Mouse (Mus musculus): ENCODE data around the gene Il9. TPM values are rescaled to one million over a fixed set of nuclear protein-coding genes. Genes with fewer than 3 reads are reported as not detected.

Il9 gene
- polyA plus RNA-seq, 1 experiment: not detected

- Histone ChIP-seq H3K27me3 (ENCODE audit: control insufficient read depth, insufficient read depth, insufficient read length) (no peaks in the 10 kb centered on the region), H3K4me2 (ENCODE audit: low read depth) (no peak overlapping the region), H3K4me3 (no peak overlapping the region), H3K79me2 (ENCODE audit: control insufficient read depth, insufficient read depth) (no peaks in the 10 kb centered on the region), H3ac (ENCODE audit: control insufficient read depth, insufficient read length) (no peak overlapping the region), H3K36me3 (ENCODE audit: control insufficient read depth, insufficient read depth) (no peaks in the 10 kb centered on the region)
- no peak for TF ChIP-seq MAX (IDR thresholded peaks at IDR 0.05; ENCODE audit: low read depth)
- no peak for TF ChIP-seq TCF12 (IDR thresholded peaks at IDR 0.05; ENCODE audit: insufficient read depth, poor library complexity, severe bottlenecking)
- TF ChIP-seq E2F4 (IDR thresholded peaks at IDR 0.05; ENCODE audit: insufficient read depth): no peak
- TF ChIP-seq POLR2AphosphoS2 (IDR thresholded peaks at IDR 0.05; ENCODE audit: insufficient read length, low read depth): no peak
- no peak for TF ChIP-seq POLR2A (IDR thresholded peaks at IDR 0.05; ENCODE audit: insufficient read length, low read depth)
Observed at GRCm38 (mm10) chr13:56449239-56450030, 32.6 kb downstream of the Il9 start.

DNA sequence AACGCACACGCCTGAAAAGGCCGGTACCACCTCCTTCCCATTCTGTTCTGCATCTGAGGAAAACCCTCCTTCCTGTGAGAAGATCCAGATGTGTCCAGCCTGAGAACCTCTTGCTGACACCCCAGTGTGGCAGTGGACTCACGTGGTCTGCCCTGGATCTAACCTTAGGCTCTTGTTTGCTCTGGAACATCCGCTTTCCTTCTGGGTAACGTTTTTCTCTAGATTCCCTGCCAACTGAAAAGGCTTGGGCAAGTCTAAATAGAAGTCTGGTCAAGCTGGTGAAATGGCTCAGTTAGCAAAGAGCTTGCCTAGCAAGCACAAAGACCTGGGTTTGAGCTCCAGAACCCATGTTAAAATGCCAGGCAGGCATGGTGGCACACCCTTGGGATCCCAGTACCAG is 37.0 kb downstream of the Il9 start:
- Histone ChIP-seq H3K4me2 (ENCODE audit: low read depth) (no peak overlapping the region), H3K27me3 (ENCODE audit: control insufficient read depth, insufficient read depth, insufficient read length) (peaks cover under 1% of the 10 kb centered on the region)

DNA sequence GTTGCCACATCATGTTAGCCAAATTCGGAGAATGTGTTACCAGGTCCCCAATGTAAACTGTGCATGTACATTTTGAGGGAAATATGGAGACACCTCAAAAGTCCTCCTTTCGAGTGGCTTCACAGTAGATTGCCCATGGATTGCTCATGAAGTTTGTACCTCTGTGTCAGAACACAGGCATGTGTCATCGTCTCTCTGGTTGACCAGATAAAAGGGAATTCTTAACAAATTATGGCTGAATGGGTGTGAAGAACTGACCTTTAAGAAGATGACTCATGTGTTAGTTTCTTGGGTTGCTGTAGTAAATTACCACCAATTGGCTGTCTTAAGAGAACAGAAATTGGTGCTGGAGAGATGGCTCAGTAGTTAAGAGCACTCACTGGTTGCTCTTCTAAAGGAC is 37.9 kb downstream of the Il9 start:
- H3ac ChIP-seq (ENCODE audit: control insufficient read depth, insufficient read length): no peak overlapping the region
- H3K27me3 ChIP-seq (ENCODE audit: control insufficient read depth, insufficient read depth, insufficient read length): peaks cover 10% of the 10 kb centered on the region
- TF ChIP-seq POLR2AphosphoS2 (IDR thresholded peaks at IDR 0.05; ENCODE audit: insufficient read length, low read depth): no peak
- peak; percentile 79 for TF ChIP-seq CEBPB (IDR thresholded peaks at IDR 0.05; ENCODE audit: insufficient read depth, poor library complexity, severe bottlenecking)
- no peak overlapping the region for H3K4me3 ChIP-seq
- H3K79me2 ChIP-seq (ENCODE audit: control insufficient read depth, insufficient read depth): no peaks in the 10 kb centered on the region
- peak overlapping the region; percentile 19 for H3K4me2 ChIP-seq (ENCODE audit: low read depth)
- H3K36me3 ChIP-seq (ENCODE audit: control insufficient read depth, insufficient read depth): no peaks in the 10 kb centered on the region

More for the DNA sequence above, 37.0 kb downstream of the Il9 start:
- H3K36me3 ChIP-seq (ENCODE audit: control insufficient read depth, insufficient read depth): no peaks in the 10 kb centered on the region
- H3ac ChIP-seq (ENCODE audit: control insufficient read depth, insufficient read length): no peak overlapping the region
- H3K4me3 ChIP-seq: no peak overlapping the region
- TF ChIP-seq REST (IDR thresholded peaks at IDR 0.05; ENCODE audit: insufficient read depth, insufficient read length) (no peak), CEBPB (IDR thresholded peaks at IDR 0.05; ENCODE audit: insufficient read depth, poor library complexity, severe bottlenecking) (no peak), POLR2AphosphoS2 (IDR thresholded peaks at IDR 0.05; ENCODE audit: insufficient read length, low read depth) (no peak), E2F4 (IDR thresholded peaks at IDR 0.05; ENCODE audit: insufficient read depth) (no peak), POLR2A (IDR thresholded peaks at IDR 0.05; ENCODE audit: insufficient read length, low read depth) (no peak), MAX (IDR thresholded peaks at IDR 0.05; ENCODE audit: low read depth) (no peak), TCF12 (IDR thresholded peaks at IDR 0.05; ENCODE audit: insufficient read depth, poor library complexity, severe bottlenecking) (no peak), USF1 (IDR thresholded peaks at IDR 0.05; ENCODE audit: low read depth) (no peak), TCF3 (IDR thresholded peaks at IDR 0.05; ENCODE audit: insufficient read length, low read depth) (no peak), MYOD1 (IDR thresholded peaks at IDR 0.05; ENCODE audit: control insufficient read depth in 1 of 3, insufficient read length in 2 of 3, low read depth in 2 of 3) (no peak), MYOG (IDR thresholded peaks at IDR 0.05; ENCODE audit: control insufficient read depth in 1 of 3, insufficient read depth in 1 of 3, insufficient read length in 2 of 3, low read depth in 2 of 3) (no peak), SRF (IDR thresholded peaks at IDR 0.05; ENCODE audit: control insufficient read depth, insufficient read length, low read depth) (no peak)
- H3K79me2 ChIP-seq (ENCODE audit: control insufficient read depth, insufficient read depth): no peaks in the 10 kb centered on the region

DNA sequence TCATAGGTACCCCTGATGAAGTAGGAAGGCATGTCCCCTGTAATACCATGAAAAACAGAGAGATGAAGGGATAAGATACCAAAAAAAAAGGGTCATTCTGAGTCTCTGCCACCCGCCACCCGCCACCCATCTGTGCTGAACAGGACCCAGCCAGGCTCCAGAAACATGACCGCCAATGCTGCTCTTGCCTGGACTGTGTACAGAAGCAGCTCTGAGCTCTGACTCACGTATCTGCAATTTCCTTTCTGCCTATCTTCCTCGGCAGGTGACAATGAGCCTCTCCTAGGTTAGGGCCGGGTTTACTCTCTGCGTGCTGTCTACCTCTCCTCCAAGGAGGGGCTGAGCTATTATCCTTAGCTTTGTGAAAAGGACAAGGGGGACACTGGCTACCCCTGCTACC is 38.6 kb downstream of the Il9 start:
- no peak overlapping the region for H3ac ChIP-seq (ENCODE audit: control insufficient read depth, insufficient read length)
- TF ChIP-seq POLR2AphosphoS2 (IDR thresholded peaks at IDR 0.05; ENCODE audit: insufficient read length, low read depth): no peak
- no peak for TF ChIP-seq MAX (IDR thresholded peaks at IDR 0.05; ENCODE audit: low read depth)
- TF ChIP-seq CEBPB (IDR thresholded peaks at IDR 0.05; ENCODE audit: insufficient read depth, poor library complexity, severe bottlenecking): no peak
- no peak for TF ChIP-seq E2F4 (IDR thresholded peaks at IDR 0.05; ENCODE audit: insufficient read depth)
- TF ChIP-seq POLR2A (IDR thresholded peaks at IDR 0.05; ENCODE audit: insufficient read length, low read depth): no peak
- no peak for TF ChIP-seq MYOG (IDR thresholded peaks at IDR 0.05; ENCODE audit: control insufficient read depth in 1 of 3, insufficient read depth in 1 of 3, insufficient read length in 2 of 3, low read depth in 2 of 3)
- H3K4me2 ChIP-seq (ENCODE audit: low read depth): peak overlapping the region; percentile 19
- no peak overlapping the region for H3K4me3 ChIP-seq
- peaks cover 17% of the 10 kb centered on the region for H3K27me3 ChIP-seq (ENCODE audit: control insufficient read depth, insufficient read depth, insufficient read length)
- no peaks in the 10 kb centered on the region for H3K36me3 ChIP-seq (ENCODE audit: control insufficient read depth, insufficient read depth)
- H3K79me2 ChIP-seq (ENCODE audit: control insufficient read depth, insufficient read depth): no peaks in the 10 kb centered on the region

GRCm38 (mm10) chr13:56438211-56439075 is 43.6 kb downstream of the Il9 start, which contains the start of gene Slc25a48:
TSS of gene Slc25a48 (plus strand) at chr13:56438355.
- Histone ChIP-seq H3K27me3 (ENCODE audit: control insufficient read depth, insufficient read depth, insufficient read length) (peaks cover 37% of the 10 kb centered on the region), H3K36me3 (ENCODE audit: control insufficient read depth, insufficient read depth) (no peaks in the 10 kb centered on the region), H3K79me2 (ENCODE audit: control insufficient read depth, insufficient read depth) (no peaks in the 10 kb centered on the region), H3ac (ENCODE audit: control insufficient read depth, insufficient read length) (no peak within 1 kb of the TSS), H3K4me2 (ENCODE audit: low read depth) (no peak within 1 kb of the TSS), H3K4me3 (no peak within 1 kb of the TSS)
- TF ChIP-seq TCF3 (IDR thresholded peaks at IDR 0.05; ENCODE audit: insufficient read length, low read depth): no peak
- no peak for TF ChIP-seq USF1 (IDR thresholded peaks at IDR 0.05; ENCODE audit: low read depth)
- no peak for TF ChIP-seq SRF (IDR thresholded peaks at IDR 0.05; ENCODE audit: control insufficient read depth, insufficient read length, low read depth)
- no peak for TF ChIP-seq E2F4 (IDR thresholded peaks at IDR 0.05; ENCODE audit: insufficient read depth)
- TF ChIP-seq CEBPB (IDR thresholded peaks at IDR 0.05; ENCODE audit: insufficient read depth, poor library complexity, severe bottlenecking): no peak
- no peak for TF ChIP-seq MAX (IDR thresholded peaks at IDR 0.05; ENCODE audit: low read depth)
- TF ChIP-seq POLR2AphosphoS2 (IDR thresholded peaks at IDR 0.05; ENCODE audit: insufficient read length, low read depth): no peak
- TF ChIP-seq POLR2A (IDR thresholded peaks at IDR 0.05; ENCODE audit: insufficient read length, low read depth): no peak
- no peak for TF ChIP-seq REST (IDR thresholded peaks at IDR 0.05; ENCODE audit: insufficient read depth, insufficient read length)
- no peak for TF ChIP-seq MYOD1 (IDR thresholded peaks at IDR 0.05; ENCODE audit: control insufficient read depth in 1 of 3, insufficient read length in 2 of 3, low read depth in 2 of 3)
- TF ChIP-seq TCF12 (IDR thresholded peaks at IDR 0.05; ENCODE audit: insufficient read depth, poor library complexity, severe bottlenecking): no peak
- TF ChIP-seq MYOG (IDR thresholded peaks at IDR 0.05; ENCODE audit: control insufficient read depth in 1 of 3, insufficient read depth in 1 of 3, insufficient read length in 2 of 3, low read depth in 2 of 3): no peak
